ENCODE assay signal across 25 mouse cellular contexts in the genomic region with DNA sequence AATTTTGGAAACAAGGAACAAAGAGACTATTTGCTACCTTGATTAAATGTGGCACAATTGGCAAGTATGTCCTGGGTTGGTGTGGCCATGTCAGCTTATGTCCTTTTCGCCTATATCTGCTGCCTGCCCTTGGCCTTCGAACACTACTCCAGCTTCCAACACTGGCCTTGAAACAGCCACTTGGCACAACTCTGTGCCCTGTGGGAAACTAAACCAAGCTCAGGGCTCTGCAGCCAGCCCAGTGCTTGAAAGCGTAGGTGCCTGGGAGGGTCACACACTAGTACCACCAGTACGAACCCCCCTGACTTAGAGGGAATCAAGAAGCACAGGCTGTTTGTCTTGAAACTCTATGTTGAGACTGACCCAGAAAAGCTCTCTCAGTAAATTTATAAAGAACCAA. TPM values are rescaled to one million over a fixed set of nuclear protein-coding genes. Genes with fewer than 3 reads are reported as not detected.
DNase-seq lines count a peak whose midpoint lies in the region; ATAC-seq lines count a peak whose summit lies in the region.
"Had no signal": no experiment of that assay in that cellular context is flagged by ENCODE, and none has a peak within 500 bp of the region (broad histone marks: within the 10 kb centered on the region; RNA-seq: fewer than 3 reads in every experiment).

No protein-coding gene starts in this region.

- H3K9ac ChIP-seq in neural tube, embryonic 13.5 days = no peak overlapping the region
- H3K9ac ChIP-seq in neural tube, embryonic 15.5 days (replicated peaks) = no peak overlapping the region
- H3K9ac ChIP-seq: neural tube, embryonic 12.5 days had no signal

- H3K4me2 ChIP-seq in neural tube, embryonic 13.5 days = 0 out of 2 replicates have a peak overlapping the region, but pooled peaks have one; percentile 18
- no peak overlapping the region for H3K4me2 ChIP-seq in neural tube, embryonic 15.5 days
- H3K4me2 ChIP-seq: midbrain, embryonic 11.5 days; neural tube, embryonic 12.5 days had no signal

- peaks cover 50% of the 10 kb centered on the region for H3K4me1 ChIP-seq in neural tube, embryonic 13.5 days (replicated peaks)
- H3K4me1 ChIP-seq in neural tube, embryonic 15.5 days = peaks cover 29% of the 10 kb centered on the region
- H3K4me1 ChIP-seq in brown adipose tissue, adult 24 weeks (ENCODE audit: control insufficient read depth, insufficient read depth, insufficient read length, low read length) = peaks cover 10% of the 10 kb centered on the region

- no peak for ATAC-seq in neural tube, embryonic 13.5 days (ENCODE audit: low read depth)
- no peak for ATAC-seq in neural tube, embryonic 15.5 days (ENCODE audit: low FRiP score)

- DNase-seq in gastrocnemius, postnatal 25 days = peak; percentile 36
- no peak for DNase-seq in gastrocnemius, postnatal 10 days
- DNase-seq in adrenal gland, postnatal 14 days = peak; percentile 67
- DNase-seq in right cerebral cortex, adult 18-20 months = no peak
- DNase-seq: cerebellum, adult 11 months; cerebellum, postnatal 36 days; heart, postnatal 10 days; kidney, adult 8-10 months; kidney, postnatal 14 days; layer of hippocampus, adult 9-11 months; lung, adult 18-20 months; lung, postnatal 36 days; retina, postnatal 1 day; thymus, postnatal 36 days had no signal

- no peaks in the 10 kb centered on the region for H3K27me3 ChIP-seq in neural tube, embryonic 13.5 days
- H3K27me3 ChIP-seq in neural tube, embryonic 15.5 days (replicated peaks) = no peaks in the 10 kb centered on the region
- H3K27me3 ChIP-seq: neural tube, embryonic 12.5 days had no signal

- peaks cover 19% of the 10 kb centered on the region; the same call in 1 of the 2 replicates for H3K36me3 ChIP-seq in neural tube, embryonic 13.5 days
- no peaks in the 10 kb centered on the region; the same call in 1 of the 2 replicates for H3K36me3 ChIP-seq in neural tube, embryonic 15.5 days
- H3K36me3 ChIP-seq: heart, embryonic 10.5 days; limb, embryonic 10.5 days had no signal

- no peaks in the 10 kb centered on the region for H3K9me3 ChIP-seq in neural tube, embryonic 13.5 days
- H3K9me3 ChIP-seq in neural tube, embryonic 15.5 days (replicated peaks) = no peaks in the 10 kb centered on the region
- H3K9me3 ChIP-seq: forebrain, embryonic 10.5 days; heart, embryonic 10.5 days; limb, embryonic 10.5 days; neural tube, embryonic 12.5 days had no signal

- H3K27ac ChIP-seq in neural tube, embryonic 13.5 days (replicated peaks) = no peak overlapping the region
- H3K27ac ChIP-seq in neural tube, embryonic 15.5 days (replicated peaks) = no peak overlapping the region
- peak overlapping the region; percentile 50; the same call in 1 of the 2 replicates for H3K27ac ChIP-seq in brown adipose tissue, adult 24 weeks (replicated peaks; ENCODE audit: low read depth, low read length)
- H3K27ac ChIP-seq: forebrain, embryonic 10.5 days; heart, embryonic 10.5 days; limb, embryonic 10.5 days; neural tube, embryonic 12.5 days had no signal

- WGBS in neural tube, embryonic 13.5 days = 95% methylated on average over 4 of the region's 4 CpGs
- WGBS in neural tube, embryonic 15.5 days = 94% methylated on average over 4 of the region's 4 CpGs

- H3K4me3 ChIP-seq in neural tube, embryonic 13.5 days = no peak overlapping the region
- H3K4me3 ChIP-seq in neural tube, embryonic 15.5 days (replicated peaks) = no peak overlapping the region
- no peak overlapping the region for H3K4me3 ChIP-seq in brown adipose tissue, adult 24 weeks (ENCODE audit: insufficient read depth, low read depth, low read length)
- H3K4me3 ChIP-seq: forebrain, embryonic 10.5 days; heart, embryonic 10.5 days; limb, embryonic 10.5 days; neural tube, embryonic 12.5 days had no signal

RNA-seq across cellular contexts. Expression of a gene that starts 3.0 kb away (rescaled TPM):
- total RNA-seq in gastrocnemius, postnatal 25 days (2021) = 10 to 100 TPM; 82.3 to 98.8 TPM
- total RNA-seq in gastrocnemius, postnatal 10 days (2021) = 10 to 100 TPM; 93.6 to 98.0 TPM
- 97.0 and 105 TPM in 2 replicates for polyA plus RNA-seq in neural tube, embryonic 13.5 days (2015; fragmentation: Nextera tagmentation; extraction: Ambion mirVana)
- 79.1 and 79.4 TPM in 2 replicates for polyA plus RNA-seq in neural tube, embryonic 15.5 days (2015; fragmentation: Nextera tagmentation; extraction: Ambion mirVana)
- total RNA-seq in adrenal gland, postnatal 14 days (2021) = 128 and 156 TPM in 2 replicates
- 110 and 120 TPM in 2 replicates for polyA plus RNA-seq in brown adipose tissue, adult 24 weeks (2012; ENCODE audit: insufficient read depth, insufficient read length, missing spikeins)

RNA-seq across cellular contexts. Expression of a gene that starts 35.2 kb away (rescaled TPM):
- total RNA-seq in gastrocnemius, postnatal 25 days (2021) = under 1 TPM in 1 of 2 experiments, not detected in 1; 0.21 TPM
- not detected for total RNA-seq in gastrocnemius, postnatal 10 days (2021)
- 1.2 and 1.9 TPM in 2 replicates for polyA plus RNA-seq in neural tube, embryonic 13.5 days (2015; fragmentation: Nextera tagmentation; extraction: Ambion mirVana)
- polyA plus RNA-seq in neural tube, embryonic 15.5 days (2015; fragmentation: Nextera tagmentation; extraction: Ambion mirVana) = 1.3 and 1.7 TPM in 2 replicates
- total RNA-seq in adrenal gland, postnatal 14 days (2021) = 1.5 TPM in 2 replicates
- 0.96 TPM in 1 of 2 replicates, not detected in the other for polyA plus RNA-seq in brown adipose tissue, adult 24 weeks (2012; ENCODE audit: insufficient read depth, insufficient read length, missing spikeins)
- total RNA-seq: gastrocnemius, adult 8-10 months; liver, adult 2 months had no signal
- polyA plus RNA-seq: limb, embryonic 10.5 days; liver, adult 2 months; small intestine, adult 2 months had no signal

Comparison
In these comparisons a context has a peak if more than half of its experiments do, and no peak if none do; other contexts are left out.
1. DNase-seq: peak in gastrocnemius, postnatal 25 days (single experiment) and adrenal gland, postnatal 14 days (single experiment); none in gastrocnemius, postnatal 10 days (single experiment) and right cerebral cortex, adult 18-20 months (single experiment).